Mouse (Mus musculus) megakaryocyte-erythroid progenitor cell, adult 5 weeks (primary cell): ENCODE data around the gene Dynlt1a. TPM values are rescaled to one million over a fixed set of nuclear protein-coding genes. Genes with fewer than 3 reads are reported as not detected.

ENCODE experiments used
- polyA plus RNA-seq: library from polyadenylated mRNA; stranded (reverse); fragments of >175 nt; gene quantifications from 2 replicates; pipeline ENCODE4 v1.2.3, GENCODE M21; 2012

Dynlt1a gene
- polyA plus RNA-seq, result 1.2 and 1.7 TPM in 2 replicates

DNA sequence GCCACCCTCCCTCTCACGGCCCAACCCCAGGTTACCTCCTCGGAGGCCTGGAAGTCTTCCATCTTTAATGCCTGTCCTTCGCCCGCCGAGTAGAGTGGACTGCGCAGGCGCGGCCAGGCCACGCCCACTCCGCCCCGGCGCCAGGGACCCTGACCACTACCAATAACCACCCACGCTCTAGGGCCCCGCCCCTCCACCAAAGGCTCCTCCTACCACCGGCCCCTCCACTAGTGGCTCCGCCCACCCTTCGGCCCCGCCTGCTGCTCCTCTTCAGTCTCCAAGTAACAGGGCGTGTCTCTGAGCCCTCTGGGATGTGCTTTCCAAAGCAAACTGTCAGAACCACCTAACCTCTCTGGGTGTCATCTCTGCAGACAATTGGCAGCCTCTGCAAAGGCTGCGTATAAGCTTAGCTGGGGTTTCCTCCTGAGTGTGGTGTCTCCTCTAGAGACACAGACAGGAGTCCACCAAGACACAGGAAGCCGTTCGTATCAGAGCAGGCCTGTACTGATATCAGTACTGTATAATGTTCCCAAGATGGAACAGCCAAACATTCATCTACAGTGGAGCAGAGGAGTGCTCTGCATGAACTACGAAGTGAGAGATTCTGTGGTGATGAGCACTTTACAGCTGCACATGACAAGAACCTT, at the start of gene Dynlt1a:
Gene Dynlt1a, minus strand, starts transcription at position 162 of the 647 bp plus-strand sequence.

DNA sequence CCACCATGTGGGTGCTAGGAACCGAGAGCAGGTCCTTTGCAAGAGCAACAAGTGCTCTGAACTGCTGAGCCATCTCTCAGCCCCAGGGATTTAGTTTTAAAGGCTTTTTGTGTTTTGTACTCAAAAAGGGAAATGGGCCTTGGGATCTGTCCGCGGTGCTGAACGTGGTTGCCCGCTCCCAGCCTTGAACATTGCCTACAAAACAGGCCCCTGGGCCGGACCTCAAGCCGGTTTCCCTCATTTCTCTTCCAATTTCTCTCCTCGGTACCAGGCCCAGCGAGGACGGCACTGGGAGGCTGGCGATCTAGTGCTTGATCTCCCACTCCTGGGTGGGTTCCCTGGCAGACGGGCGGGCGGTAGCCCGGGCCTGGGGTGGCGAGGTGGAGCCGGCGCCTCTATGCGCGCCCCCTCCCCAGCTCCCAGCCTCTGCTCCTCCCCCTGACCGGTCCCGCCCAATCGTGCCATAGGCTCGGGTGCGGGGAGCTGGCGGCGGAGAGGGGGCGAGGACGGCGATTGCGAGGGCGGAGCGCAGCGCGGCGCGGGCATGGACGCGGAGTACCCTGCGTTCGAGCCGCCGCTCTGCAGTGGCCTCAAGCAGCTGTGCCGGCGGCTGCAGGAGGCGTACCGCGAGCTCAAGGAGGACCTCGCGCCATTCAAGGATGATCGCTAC, 60.8 kb downstream of the Dynlt1a start, which contains the start of gene Tmem181a:
Gene Tmem181a, plus strand, starts transcription at position 461 of the 670 bp plus-strand sequence.

Other genes starting within 250 kb of the Dynlt1a start
- 3.5 and 4.6 TPM in 2 replicates for gene Serac1, start 237.8 kb downstream of the Dynlt1a start, polyA plus RNA-seq
- gene Gtf2h5, start 237.7 kb downstream of the Dynlt1a start, polyA plus RNA-seq, result 3.3 and 3.5 TPM in 2 replicates
- 4.2 and 6.0 TPM in 2 replicates for gene Tulp4, start 211.1 kb downstream of the Dynlt1a start, polyA plus RNA-seq
- gene Tmem181a, start 60.6 kb downstream of the Dynlt1a start, polyA plus RNA-seq, result 4.1 and 4.7 TPM in 2 replicates
- 6.0 and 8.8 TPM in 2 replicates for gene Dynlt1b, start 112.6 kb upstream of the Dynlt1a start, polyA plus RNA-seq